Comparison of ENCODE assay signal across 10 mouse cellular contexts in genomic region chr3:79261816-79262316, GRCm38 (mm10). TPM values are rescaled to one million over a fixed set of nuclear protein-coding genes. Genes with fewer than 3 reads are reported as not detected.
DNase-seq lines count a peak whose midpoint lies in the region; ATAC-seq and TF ChIP-seq lines count a peak whose summit lies in the region.
"Had no signal": no experiment of that assay in that cellular context is flagged by ENCODE, and none has a peak within 500 bp of the region (broad histone marks: within the 10 kb centered on the region; RNA-seq: fewer than 3 reads in every experiment).

No protein-coding gene starts in this region.

- no peak for DNase-seq in embryonic facial prominence, embryonic 11.5 days (ENCODE audit: low spot score)
- DNase-seq in embryonic facial prominence, embryonic 10.5 days (ENCODE audit: low spot score) = no peak
- peak; percentile 83 for DNase-seq in ZHBTc4 (ENCODE audit: low read depth, low spot score)
- DNase-seq in kidney, adult 18-20 months = peak; percentile 52
- DNase-seq in liver, postnatal 0 days = peak; percentile 42
- no peak for DNase-seq in urinary bladder, postnatal 36 days (ENCODE audit: low spot score in 2 of 2)
- no peak for DNase-seq in spleen, postnatal 4 days (ENCODE audit: low spot score in 2 of 2)
- DNase-seq in layer of hippocampus, adult 8-10 months (ENCODE audit: low spot score in 2 of 2) = no peak

- H3K27me3 ChIP-seq in embryonic facial prominence, embryonic 11.5 days (ENCODE audit: control insufficient read depth, insufficient read depth, low read length) = no peaks in the 10 kb centered on the region
- no peaks in the 10 kb centered on the region for H3K27me3 ChIP-seq in embryonic facial prominence, embryonic 10.5 days (replicated peaks; ENCODE audit: low read depth, poor library complexity, severe bottlenecking)
- H3K27me3 ChIP-seq in liver, postnatal 0 days (ENCODE audit: insufficient read depth, low read length) = no peaks in the 10 kb centered on the region
- H3K27me3 ChIP-seq: CH12.LX; midbrain, embryonic 12.5 days had no signal

- no peak overlapping the region for H3K4me2 ChIP-seq in embryonic facial prominence, embryonic 11.5 days (ENCODE audit: low read depth, low read length)
- H3K4me2 ChIP-seq in liver, postnatal 0 days (ENCODE audit: low read depth, low read length) = 0 out of 2 replicates have a peak overlapping the region, but pooled peaks have one; percentile 15
- H3K4me2 ChIP-seq: midbrain, embryonic 12.5 days had no signal

- H3K4me3 ChIP-seq in embryonic facial prominence, embryonic 11.5 days (ENCODE audit: low read depth, low read length) = no peak overlapping the region
- H3K4me3 ChIP-seq in embryonic facial prominence, embryonic 10.5 days = no peak overlapping the region
- H3K4me3 ChIP-seq in liver, postnatal 0 days (ENCODE audit: low read depth, low read length) = no peak overlapping the region
- H3K4me3 ChIP-seq: midbrain, embryonic 12.5 days had no signal

- 0 out of 2 replicates have a peak, but pooled peaks have one; percentile 62 for ATAC-seq in embryonic facial prominence, embryonic 11.5 days (replicated peaks; ENCODE audit: insufficient number of reproducible peaks, low FRiP score, low TSS enrichment, low read depth)
- ATAC-seq in liver, postnatal 0 days = peak; percentile 96

- no peaks in the 10 kb centered on the region for H3K36me3 ChIP-seq in embryonic facial prominence, embryonic 11.5 days (replicated peaks; ENCODE audit: control insufficient read depth, insufficient read depth, low read depth, low read length)
- H3K36me3 ChIP-seq in embryonic facial prominence, embryonic 10.5 days (replicated peaks) = no peaks in the 10 kb centered on the region; the same call in 1 of the 2 replicates
- no peaks in the 10 kb centered on the region for H3K36me3 ChIP-seq in liver, postnatal 0 days (replicated peaks; ENCODE audit: insufficient read depth, low read length)
- H3K36me3 ChIP-seq: midbrain, embryonic 12.5 days had no signal

- no peak overlapping the region for H3K9ac ChIP-seq in embryonic facial prominence, embryonic 11.5 days (replicated peaks; ENCODE audit: low read length)
- H3K9ac ChIP-seq in liver, postnatal 0 days (replicated peaks) = no peak overlapping the region
- H3K9ac ChIP-seq: midbrain, embryonic 12.5 days had no signal

- 62% methylated on average over 6 of the region's 6 CpGs for WGBS in embryonic facial prominence, embryonic 11.5 days
- 68% methylated on average over 6 of the region's 6 CpGs for WGBS in embryonic facial prominence, embryonic 10.5 days
- 63% methylated on average over 6 of the region's 6 CpGs for WGBS in liver, postnatal 0 days (ENCODE audit: insufficient replicate concordance)

- TF ChIP-seq EP300 in liver, postnatal 0 days (IDR thresholded peaks at IDR 0.05; ENCODE audit: low read depth) = no peak

- no peak for TF ChIP-seq CTCF in liver, postnatal 0 days (IDR thresholded peaks at IDR 0.05; ENCODE audit: low read depth)

- no peaks in the 10 kb centered on the region for H3K4me1 ChIP-seq in embryonic facial prominence, embryonic 11.5 days (ENCODE audit: control insufficient read depth, insufficient read depth, low read length)
- peaks cover 15% of the 10 kb centered on the region for H3K4me1 ChIP-seq in embryonic facial prominence, embryonic 10.5 days
- no peaks in the 10 kb centered on the region for H3K4me1 ChIP-seq in liver, postnatal 0 days (ENCODE audit: insufficient read depth)
- H3K4me1 ChIP-seq: midbrain, embryonic 12.5 days had no signal

- no peak overlapping the region for H3K27ac ChIP-seq in embryonic facial prominence, embryonic 11.5 days (replicated peaks; ENCODE audit: low read depth, low read length)
- H3K27ac ChIP-seq in embryonic facial prominence, embryonic 10.5 days (replicated peaks) = no peak overlapping the region
- peak overlapping the region; percentile 72 for H3K27ac ChIP-seq in liver, postnatal 0 days (ENCODE audit: low read depth)
- H3K27ac ChIP-seq: midbrain, embryonic 12.5 days had no signal

- no peaks in the 10 kb centered on the region for H3K9me3 ChIP-seq in embryonic facial prominence, embryonic 11.5 days (replicated peaks; ENCODE audit: control insufficient read depth, low read length)
- no peaks in the 10 kb centered on the region for H3K9me3 ChIP-seq in embryonic facial prominence, embryonic 10.5 days
- H3K9me3 ChIP-seq in liver, postnatal 0 days (ENCODE audit: low read length) = no peaks in the 10 kb centered on the region
- H3K9me3 ChIP-seq: midbrain, embryonic 12.5 days had no signal

RNA-seq across cellular contexts. Expression of gene Rapgef2, which starts 24.5 kb away (rescaled TPM):
- polyA plus RNA-seq in embryonic facial prominence, embryonic 11.5 days (2014; fragmentation: Nextera tagmentation; extraction: Ambion mirVana) = 5.3 and 6.8 TPM in 2 replicates
- 5.0 and 5.8 TPM in 2 replicates for polyA plus RNA-seq in embryonic facial prominence, embryonic 10.5 days (2016; fragmentation: Nextera tagmentation; extraction: Ambion mirVana)
- 1.8 TPM in 2 replicates for polyA plus RNA-seq in liver, postnatal 0 days (2015; fragmentation: Nextera tagmentation; extraction: Ambion mirVana)
- 100 to 1,000 TPM; 140 to 179 (median 158) TPM for total RNA-seq in layer of hippocampus, adult 8-10 months (2022)

Comparison
In these comparisons a context has a peak if more than half of its experiments do, and no peak if none do; other contexts are left out.
1. DNase-seq: peak in ZHBTc4 (single experiment), kidney, adult 18-20 months (single experiment) and liver, postnatal 0 days (single experiment); none in embryonic facial prominence, embryonic 11.5 days (single experiment), embryonic facial prominence, embryonic 10.5 days (single experiment), urinary bladder, postnatal 36 days (0 of 2), spleen, postnatal 4 days (0 of 2) and layer of hippocampus, adult 8-10 months (0 of 2).